Mouse (Mus musculus) midbrain, embryonic 15.5 days (tissue): ENCODE data around the gene Pacs2. TPM values are rescaled to one million over a fixed set of nuclear protein-coding genes. Genes with fewer than 3 reads are reported as not detected.
A peak's percentile ranks its signal among the peaks of the same experiment; 100 is the strongest.

Experiments
- ATAC-seq: fragments of 200-750 bp; cut with Nextera tagmentation; replicated peaks from 2 replicates; pipeline ENCODE4 v1.8.0; 2017; ENCODE audit warnings: moderate TSS enrichment
- H3K27ac ChIP-seq: fragments of 300-500 bp; sonication (generic); 2 replicates; pipeline ENCODE4 v1.5.1; 2015; ENCODE audit warnings: mild to moderate bottlenecking, inconsistent platforms
- H3K27me3 ChIP-seq: fragments of 300-500 bp; sonication (generic); replicated peaks from 2 replicates; pipeline ENCODE4 v1.6.1; 2015; ENCODE audit warnings: inconsistent platforms
- H3K36me3 ChIP-seq: fragments of 300-500 bp; sonication (generic); replicated peaks from 2 replicates; pipeline ENCODE4 v1.6.1; 2015; ENCODE audit warnings: inconsistent platforms
- H3K4me1 ChIP-seq: fragments of 300-500 bp; sonication (generic); 2 replicates; pipeline ENCODE4 v1.6.1; 2015; ENCODE audit warnings: inconsistent platforms
- H3K4me2 ChIP-seq: fragments of 300-500 bp; sonication (generic); 2 replicates; pipeline ENCODE4 v1.6.1; 2015; ENCODE audit warnings: inconsistent platforms, mild to moderate bottlenecking, moderate library complexity
- H3K4me3 ChIP-seq: fragments of 300-500 bp; sonication (generic); 2 replicates; pipeline ENCODE4 v1.5.1; 2015; ENCODE audit warnings: mild to moderate bottlenecking, inconsistent platforms
- H3K9ac ChIP-seq: fragments of 300-500 bp; sonication (generic); 2 replicates; pipeline ENCODE4 v1.6.1; 2015; ENCODE audit warnings: mild to moderate bottlenecking, inconsistent platforms
- H3K9me3 ChIP-seq: fragments of 300-500 bp; sonication (generic); 2 replicates; pipeline ENCODE4 v1.6.1; 2016; ENCODE audit warnings: inconsistent platforms
- WGBS: fragments of 180-500 bp; shearing (Covaris S2); methylation state at CpG from one replicate; pipeline ENCODE4 v1.1.7; 2015; ENCODE audit warnings: mixed read lengths; 5-methylcytosine and 5-hydroxymethylcytosine counted together
- polyA plus RNA-seq: library from polyadenylated mRNA; unstranded; fragments of >200 nt; fragmentation: Nextera tagmentation; extraction: Ambion mirVana; gene quantifications from 2 replicates; pipeline ENCODE4 v1.2.1, GENCODE M21; 2015

The Pacs2 gene
- polyA plus RNA-seq, 1 experiment from 2014 or later: 34.6 TPM

GRCm38 (mm10) chr12:113051628-113052403, 37.5 kb downstream of the Pacs2 start:
- Histone ChIP-seq H3K4me3 (no peak overlapping the region), H3K4me1 (no peaks in the 10 kb centered on the region), H3K4me2 (no peak overlapping the region), H3K9me3 (no peaks in the 10 kb centered on the region), H3K27ac (no peak overlapping the region), H3K36me3 (peaks cover 57% of the 10 kb centered on the region), H3K27me3 (no peaks in the 10 kb centered on the region), H3K9ac (no peak overlapping the region)
- 70% methylated on average over 9 of the region's 9 CpGs for WGBS
- ATAC-seq: no peak

GRCm38 (mm10) chr12:113056089-113056488, 41.8 kb downstream of the Pacs2 start:
- peaks cover 65% of the 10 kb centered on the region for H3K36me3 ChIP-seq
- H3K27me3 ChIP-seq: no peaks in the 10 kb centered on the region
- H3K4me1 ChIP-seq: no peaks in the 10 kb centered on the region
- 92% methylated on average over 8 of the region's 8 CpGs for WGBS
- H3K4me3 ChIP-seq: no peak overlapping the region
- no peak for ATAC-seq
- no peak overlapping the region for H3K9ac ChIP-seq
- no peaks in the 10 kb centered on the region for H3K9me3 ChIP-seq
- H3K4me2 ChIP-seq: no peak overlapping the region
- no peak overlapping the region for H3K27ac ChIP-seq

GRCm38 (mm10) chr12:113060178-113060577, 45.9 kb downstream of the Pacs2 start:
- H3K9ac ChIP-seq: no peak overlapping the region
- H3K9me3 ChIP-seq: no peaks in the 10 kb centered on the region
- H3K27ac ChIP-seq: no peak overlapping the region
- H3K27me3 ChIP-seq: no peaks in the 10 kb centered on the region
- no peak overlapping the region for H3K4me3 ChIP-seq
- WGBS: 94% methylated on average over 5 of the region's 5 CpGs
- H3K4me2 ChIP-seq: no peak overlapping the region
- no peak for ATAC-seq
- peaks cover 59% of the 10 kb centered on the region for H3K36me3 ChIP-seq
- no peaks in the 10 kb centered on the region for H3K4me1 ChIP-seq

GRCm38 (mm10) chr12:113061606-113062005, 47.3 kb downstream of the Pacs2 start:
- 95% methylated on average over 9 of the region's 9 CpGs for WGBS
- Histone ChIP-seq H3K4me1 (no peaks in the 10 kb centered on the region), H3K27ac (no peak overlapping the region), H3K4me2 (no peak overlapping the region), H3K27me3 (no peaks in the 10 kb centered on the region), H3K9me3 (no peaks in the 10 kb centered on the region), H3K4me3 (no peak overlapping the region), H3K9ac (no peak overlapping the region), H3K36me3 (peaks cover 57% of the 10 kb centered on the region)
- ATAC-seq: no peak

GRCm38 (mm10) chr12:113062201-113062600, 47.9 kb downstream of the Pacs2 start:
- Histone ChIP-seq H3K9ac (no peak overlapping the region), H3K27ac (no peak overlapping the region), H3K4me2 (no peak overlapping the region), H3K27me3 (no peaks in the 10 kb centered on the region), H3K9me3 (no peaks in the 10 kb centered on the region), H3K4me1 (no peaks in the 10 kb centered on the region), H3K4me3 (no peak overlapping the region), H3K36me3 (peaks cover 53% of the 10 kb centered on the region; the same call in 1 of the 2 replicates)
- no peak for ATAC-seq
- WGBS: 81% methylated on average over 10 of the region's 10 CpGs

GRCm38 (mm10) chr12:113063700-113064099, 49.4 kb downstream of the Pacs2 start:
- no peak overlapping the region for H3K9ac ChIP-seq
- H3K9me3 ChIP-seq: no peaks in the 10 kb centered on the region
- H3K36me3 ChIP-seq: peaks cover 54% of the 10 kb centered on the region; the same call in 1 of the 2 replicates
- H3K4me3 ChIP-seq: no peak overlapping the region
- H3K27me3 ChIP-seq: no peaks in the 10 kb centered on the region
- H3K27ac ChIP-seq: no peak overlapping the region
- H3K4me1 ChIP-seq: no peaks in the 10 kb centered on the region
- no peak for ATAC-seq
- WGBS: 96% methylated on average over 7 of the region's 7 CpGs
- H3K4me2 ChIP-seq: no peak overlapping the region

GRCm38 (mm10) chr12:113068002-113068401, 53.7 kb downstream of the Pacs2 start:
- no peak overlapping the region for H3K4me3 ChIP-seq
- no peaks in the 10 kb centered on the region; the same call in 1 of the 2 replicates for H3K4me1 ChIP-seq
- H3K4me2 ChIP-seq: no peak overlapping the region
- no peak overlapping the region for H3K9ac ChIP-seq
- H3K9me3 ChIP-seq: no peaks in the 10 kb centered on the region
- H3K27me3 ChIP-seq: no peaks in the 10 kb centered on the region
- 85% methylated on average over 7 of the region's 7 CpGs for WGBS
- no peak overlapping the region for H3K27ac ChIP-seq
- peaks cover 38% of the 10 kb centered on the region; the same call in 1 of the 2 replicates for H3K36me3 ChIP-seq
- ATAC-seq: no peak

GRCm38 (mm10) chr12:113069389-113069788, 55.1 kb downstream of the Pacs2 start:
- no peak overlapping the region for H3K4me3 ChIP-seq
- no peak overlapping the region for H3K9ac ChIP-seq
- H3K9me3 ChIP-seq: no peaks in the 10 kb centered on the region
- H3K36me3 ChIP-seq: peaks cover 27% of the 10 kb centered on the region; the same call in 1 of the 2 replicates
- 97% methylated on average over 6 of the region's 6 CpGs for WGBS
- no peaks in the 10 kb centered on the region for H3K27me3 ChIP-seq
- H3K4me1 ChIP-seq: peaks cover 12% of the 10 kb centered on the region
- no peak overlapping the region for H3K27ac ChIP-seq
- H3K4me2 ChIP-seq: no peak overlapping the region
- no peak for ATAC-seq

- ATAC-seq: no peak
- H3K36me3 ChIP-seq: peaks cover 20% of the 10 kb centered on the region; the same call in 1 of the 2 replicates
- H3K9me3 ChIP-seq: no peaks in the 10 kb centered on the region
- H3K4me1 ChIP-seq: peaks cover 25% of the 10 kb centered on the region
- H3K9ac ChIP-seq: no peak overlapping the region
- H3K27ac ChIP-seq: no peak overlapping the region
- no peaks in the 10 kb centered on the region for H3K27me3 ChIP-seq
- H3K4me3 ChIP-seq: no peak overlapping the region
- no peak overlapping the region for H3K4me2 ChIP-seq
- 95% methylated on average over 6 of the region's 6 CpGs for WGBS
Observed at GRCm38 (mm10) chr12:113071321-113071720, 57.0 kb downstream of the Pacs2 start.

GRCm38 (mm10) chr12:113071827-113072226, 57.5 kb downstream of the Pacs2 start:
- no peak for ATAC-seq
- Histone ChIP-seq H3K27me3 (no peaks in the 10 kb centered on the region), H3K4me3 (no peak overlapping the region), H3K4me1 (peaks cover 25% of the 10 kb centered on the region), H3K36me3 (peaks cover 20% of the 10 kb centered on the region; the same call in 1 of the 2 replicates), H3K9ac (no peak overlapping the region), H3K4me2 (no peak overlapping the region), H3K9me3 (no peaks in the 10 kb centered on the region), H3K27ac (no peak overlapping the region)
- WGBS: 84% methylated on average over 6 of the region's 6 CpGs

- peak overlapping the region; percentile 93 for H3K27ac ChIP-seq
Observed at GRCm38 (mm10) chr12:113073420-113074328, 59.4 kb downstream of the Pacs2 start.

More at GRCm38 (mm10) chr12:113073420-113074328, 59.4 kb downstream of the Pacs2 start:
- H3K9me3 ChIP-seq: no peaks in the 10 kb centered on the region
- H3K9ac ChIP-seq: peak overlapping the region; percentile 71
- peak; percentile 56 for ATAC-seq
- H3K27me3 ChIP-seq: no peaks in the 10 kb centered on the region
- peaks cover 25% of the 10 kb centered on the region for H3K4me1 ChIP-seq
- 12% methylated on average over 15 of the region's 15 CpGs for WGBS
- H3K4me2 ChIP-seq: peak overlapping the region; percentile 98
- H3K36me3 ChIP-seq: peaks cover 13% of the 10 kb centered on the region; the same call in 1 of the 2 replicates
- peak overlapping the region; percentile 48 for H3K4me3 ChIP-seq
